Comparison of ENCODE assay signal across 35 mouse cellular contexts in genomic region chr6:99722390-99722789, GRCm38 (mm10). TPM values are rescaled to one million over a fixed set of nuclear protein-coding genes. Genes with fewer than 3 reads are reported as not detected.
"Had no signal": no experiment of that assay in that cellular context is flagged by ENCODE, and none has a peak within 500 bp of the region (broad histone marks: within the 10 kb centered on the region; RNA-seq: fewer than 3 reads in every experiment).

No protein-coding gene starts in this region.

- H3K36me3 ChIP-seq: embryonic facial prominence, embryonic 10.5 days; embryonic facial prominence, embryonic 12.5 days; embryonic facial prominence, embryonic 13.5 days; embryonic facial prominence, embryonic 15.5 days; forebrain, embryonic 10.5 days; forebrain, embryonic 12.5 days; forebrain, embryonic 15.5 days; heart, embryonic 12.5 days had no signal

- DNase-seq: cerebellum, adult 18-20 months; cerebellum, adult 2 months; cerebellum, adult 8-10 months; cerebellum, adult 9-10 months; cerebellum, adult 9-11 months; cerebellum, postnatal 10 days; cerebellum, postnatal 14 days; cerebellum, postnatal 25 days; cerebellum, postnatal 36 days; embryo, embryonic 11 days; forebrain, postnatal 0 days; gastrocnemius, adult 2 months; gastrocnemius, postnatal 10 days; gastrocnemius, postnatal 14 days; gastrocnemius, postnatal 25 days; gastrocnemius, postnatal 36 days; heart, adult 2 months had no signal

- H3K4me3 ChIP-seq: embryonic facial prominence, embryonic 10.5 days; embryonic facial prominence, embryonic 12.5 days; embryonic facial prominence, embryonic 13.5 days; embryonic facial prominence, embryonic 15.5 days; erythroblast, embryonic 14.5 days; forebrain, embryonic 10.5 days; forebrain, embryonic 12.5 days; forebrain, embryonic 13.5 days; forebrain, embryonic 15.5 days; gastrocnemius, adult 2 months; heart, adult 2 months; heart, embryonic 12.5 days had no signal

- ATAC-seq: forebrain, embryonic 13.5 days; forebrain, embryonic 14.5 days; forebrain, embryonic 15.5 days; forebrain, embryonic 16.5 days; forebrain, postnatal 0 days had no signal

- H3K9me3 ChIP-seq: embryonic facial prominence, embryonic 10.5 days; embryonic facial prominence, embryonic 12.5 days; embryonic facial prominence, embryonic 13.5 days; embryonic facial prominence, embryonic 15.5 days; forebrain, embryonic 10.5 days; forebrain, embryonic 12.5 days; forebrain, embryonic 13.5 days; forebrain, embryonic 15.5 days; heart, embryonic 12.5 days had no signal

- H3K27ac ChIP-seq: embryonic facial prominence, embryonic 10.5 days; embryonic facial prominence, embryonic 12.5 days; embryonic facial prominence, embryonic 13.5 days; embryonic facial prominence, embryonic 15.5 days; forebrain, embryonic 10.5 days; forebrain, embryonic 12.5 days; forebrain, embryonic 13.5 days; forebrain, embryonic 15.5 days; gastrocnemius, adult 2 months; heart, adult 2 months had no signal

RNA-seq across cellular contexts. Expression of gene Prok2, which starts 3.8 kb away (rescaled TPM):
- total RNA-seq: common myeloid progenitor, adult 5-6 weeks; gastrocnemius, adult 18-20 months; gastrocnemius, adult 2 months; gastrocnemius, adult 8-10 months; gastrocnemius, postnatal 14 days; gastrocnemius, postnatal 25 days; gastrocnemius, postnatal 36 days; heart, adult 2 months; heart, adult 8-10 months had no signal
- polyA plus RNA-seq: cerebellum, adult 2 months; erythroblast, embryonic 14.5 days; gonadal fat pad, adult 2 months; heart, adult 2 months; heart, embryonic 11.5 days; heart, embryonic 12.5 days had no signal

RNA-seq across cellular contexts. Expression of gene Gpr27, which starts 29.9 kb away (rescaled TPM):
- total RNA-seq: common myeloid progenitor, adult 5-6 weeks had no signal
- polyA plus RNA-seq: erythroblast, embryonic 14.5 days had no signal

RNA-seq across cellular contexts. Expression of gene Gm20696, which starts 55.8 kb away (rescaled TPM):
- polyA plus RNA-seq: erythroblast, embryonic 14.5 days had no signal

RNA-seq across cellular contexts. Expression of gene Eif4e3, which starts 55.8 kb away (rescaled TPM):
- polyA plus RNA-seq: erythroblast, embryonic 14.5 days had no signal
